Mouse (Mus musculus): ENCODE data around the gene Lrp8. TPM values are rescaled to one million over a fixed set of nuclear protein-coding genes. Genes with fewer than 3 reads are reported as not detected.

Gene Lrp8
- 48.6 and 50.1 TPM in 2 replicates for polyA plus RNA-seq (2012; rRNA removed)

DNA sequence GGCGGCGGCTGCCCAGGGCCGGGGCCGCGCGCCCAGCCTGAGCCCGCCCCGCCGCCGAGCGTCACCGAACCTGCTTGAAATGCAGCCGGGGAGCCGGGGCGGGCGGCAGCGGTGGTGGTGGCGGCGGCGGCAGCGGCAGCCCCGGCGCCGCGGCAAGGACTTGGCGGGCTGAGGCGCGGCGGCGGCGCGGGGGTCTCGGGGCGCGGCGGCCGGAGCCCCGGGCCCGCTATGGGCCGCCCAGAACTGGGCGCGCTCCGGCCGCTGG, at the start of gene Lrp8:
Lrp8 (plus strand) TSS at position 77 of the 265 bp plus-strand sequence.

DNA sequence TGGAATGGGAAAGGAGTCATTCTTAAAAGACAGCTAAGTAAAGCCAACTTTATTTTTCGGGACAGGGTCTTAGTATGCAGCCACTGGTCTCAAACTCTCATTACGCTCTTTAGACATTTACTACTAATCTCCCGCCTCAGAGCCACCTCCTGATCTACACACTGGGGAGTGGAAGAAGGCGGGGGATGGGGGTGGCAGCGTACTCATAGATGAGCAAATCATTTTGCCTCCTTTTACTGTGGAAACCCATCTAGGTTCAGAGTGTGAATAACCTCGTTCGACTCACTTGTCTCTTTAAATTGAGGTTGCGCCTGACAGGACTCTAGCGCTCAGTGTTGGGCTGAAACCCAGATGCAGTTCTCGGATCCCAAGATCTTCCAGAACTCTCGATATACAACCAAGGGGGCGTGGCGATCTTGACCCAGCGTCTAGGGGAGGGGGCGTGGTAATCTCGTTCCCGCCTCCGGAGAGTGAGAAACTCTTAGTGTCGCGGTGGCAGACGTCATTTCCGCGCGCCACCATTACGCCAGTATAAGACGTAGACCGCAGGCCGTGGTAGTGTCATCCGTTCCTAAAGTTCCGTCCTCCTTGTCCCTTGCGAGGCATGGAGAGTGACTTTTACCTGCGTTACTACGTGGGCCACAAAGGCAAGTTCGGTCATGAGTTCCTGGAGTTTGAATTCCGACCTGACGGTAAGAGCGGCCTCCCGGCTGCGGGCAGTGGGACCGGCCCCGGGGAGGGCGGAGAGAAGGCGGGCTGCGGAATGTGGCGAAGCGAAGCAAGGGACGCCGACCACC, 77.4 kb downstream of the Lrp8 start, which contains the start of gene Magoh:
Magoh (plus strand) TSS at position 502 of the 797 bp plus-strand sequence.

DNA sequence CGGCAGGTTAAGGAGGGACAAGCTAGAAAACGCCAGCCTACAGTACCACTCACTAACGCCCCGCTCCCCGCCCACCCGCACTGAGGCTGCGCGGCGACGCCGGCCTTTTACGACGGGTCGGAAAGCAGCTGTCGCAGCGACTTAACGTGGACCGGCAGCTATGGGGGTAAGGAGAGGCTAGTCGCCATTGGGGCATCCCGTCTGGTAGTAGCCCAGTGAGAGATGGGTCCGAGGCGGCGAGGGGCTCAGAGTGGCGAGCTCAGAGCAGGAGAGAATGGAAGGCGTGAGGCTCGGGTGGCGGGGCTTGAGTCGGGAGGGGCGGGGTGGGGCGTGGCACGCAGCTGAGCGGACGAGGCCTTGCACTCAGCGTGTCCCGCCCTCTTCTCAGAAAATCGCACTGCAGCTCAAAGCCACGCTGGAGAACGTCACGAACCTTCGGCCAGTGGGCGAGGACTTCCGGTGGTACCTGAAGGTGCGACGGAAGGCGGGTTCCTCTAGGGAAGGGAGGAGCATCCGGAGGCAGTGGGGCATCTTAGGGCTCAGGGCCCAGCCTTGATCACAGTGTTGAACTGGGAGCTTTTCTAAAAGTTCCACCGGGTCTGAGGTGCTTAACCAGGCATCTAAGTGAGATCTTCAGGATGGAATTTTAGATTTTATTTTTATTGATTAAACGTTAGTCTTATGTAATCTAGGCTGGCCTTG, 87.8 kb downstream of the Lrp8 start, which contains the start of gene 0610037L13Rik:
0610037L13Rik (plus strand) TSS at position 83 of the 702 bp plus-strand sequence.

DNA sequence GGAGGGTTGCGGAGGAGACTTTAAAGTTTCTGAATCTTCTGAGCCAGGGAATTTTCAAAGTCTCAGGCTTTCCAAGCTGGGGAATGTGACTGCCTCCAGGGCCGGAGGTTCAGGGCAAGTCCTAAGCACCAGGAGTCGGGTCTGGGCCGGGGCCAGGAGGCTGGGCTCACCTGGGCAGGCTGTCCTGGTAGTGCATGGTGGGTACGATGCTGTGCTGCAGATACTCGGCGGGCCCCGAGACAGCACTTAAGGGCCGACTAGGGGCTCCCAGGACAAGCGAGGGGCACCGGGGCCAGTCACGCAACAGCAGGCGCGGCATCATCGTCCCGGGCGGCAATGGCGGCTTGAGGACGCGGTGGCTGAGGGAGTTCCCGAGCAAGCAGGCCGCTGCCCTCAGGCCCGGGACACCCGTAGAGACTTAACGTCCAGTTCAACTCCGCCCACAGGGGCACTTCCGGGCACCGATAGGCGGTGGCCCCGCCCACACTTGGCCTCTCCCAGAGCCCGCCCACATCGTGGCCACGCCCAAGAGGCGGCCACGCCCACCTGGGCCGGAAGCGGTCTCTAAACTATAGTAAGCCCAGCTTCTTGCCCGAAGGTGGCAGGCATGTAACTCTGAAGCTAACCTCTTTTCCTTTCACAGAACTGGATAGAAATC, 121.2 kb downstream of the Lrp8 start, which contains the start of gene Cpt2:
Cpt2 (minus strand) TSS at position 466 of the 658 bp plus-strand sequence.

Other genes starting within 250 kb of the Lrp8 start
- 0.52 and 0.56 TPM in 2 replicates for gene Dmrtb1, start 118.0 kb upstream of the Lrp8 start, polyA plus RNA-seq (2012; rRNA removed)
- gene Magoh, start 77.5 kb downstream of the Lrp8 start, polyA plus RNA-seq (2012; rRNA removed), result 12.1 and 16.0 TPM in 2 replicates
- gene 0610037L13Rik, start 87.6 kb downstream of the Lrp8 start, polyA plus RNA-seq (2012; rRNA removed), result 23.3 and 32.3 TPM in 2 replicates
- gene Cpt2, start 121.3 kb downstream of the Lrp8 start, polyA plus RNA-seq (2012; rRNA removed), result 217 and 267 TPM in 2 replicates
- gene Slc1a7, start 166.1 kb downstream of the Lrp8 start, polyA plus RNA-seq (2012; rRNA removed), result 0.32 and 0.45 TPM in 2 replicates